12 mouse cellular contexts compared by ENCODE assay signal in the genomic region with DNA sequence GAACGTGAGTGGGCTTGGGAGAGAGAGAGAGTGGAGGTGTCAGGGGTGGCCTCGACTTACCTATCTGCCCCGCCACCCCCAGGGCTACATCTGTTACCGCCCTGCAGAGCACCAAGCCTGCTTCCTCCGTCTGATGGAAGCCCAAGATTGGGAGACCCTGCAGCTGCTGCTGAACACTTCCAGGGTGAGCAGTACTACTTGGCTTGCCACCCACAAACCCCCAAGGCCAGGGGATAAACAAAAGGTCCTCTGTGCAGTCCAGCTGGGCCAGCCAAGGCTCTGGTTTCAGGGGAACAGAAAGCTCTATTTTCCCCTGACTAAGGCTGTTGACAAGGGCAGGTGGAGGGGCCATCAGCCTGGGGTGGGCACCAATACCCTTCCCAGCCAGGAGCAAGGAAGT. TPM values are rescaled to one million over a fixed set of nuclear protein-coding genes. Genes with fewer than 3 reads are reported as not detected.
DNase-seq lines count a peak whose midpoint lies in the region; ATAC-seq and TF ChIP-seq lines count a peak whose summit lies in the region.
"Had no signal": no experiment of that assay in that cellular context is flagged by ENCODE, and none has a peak within 500 bp of the region (broad histone marks: within the 10 kb centered on the region; RNA-seq: fewer than 3 reads in every experiment).

No protein-coding gene starts in this region.

- H3K27ac ChIP-seq in heart, embryonic 13.5 days (replicated peaks): no peak overlapping the region
- H3K27ac ChIP-seq in heart, embryonic 10.5 days: no peak overlapping the region
- H3K27ac ChIP-seq in intestine, postnatal 0 days (ENCODE audit: low read depth, low read length): peak overlapping the region; percentile 86; the same call in 1 of the 2 replicates
- H3K27ac ChIP-seq in lung, postnatal 0 days (ENCODE audit: low read length): no peak overlapping the region

- TF ChIP-seq EP300 in lung, postnatal 0 days (IDR thresholded peaks at IDR 0.05): no peak

- 73% methylated on average over 5 of the region's 5 CpGs for WGBS in heart, embryonic 13.5 days
- 65% methylated on average over 5 of the region's 5 CpGs for WGBS in heart, embryonic 10.5 days
- 79% methylated on average over 5 of the region's 5 CpGs for WGBS in intestine, postnatal 0 days
- 83% methylated on average over 5 of the region's 5 CpGs for WGBS in lung, postnatal 0 days

- ATAC-seq in heart, embryonic 13.5 days (ENCODE audit: extremely low read depth, insufficient number of reproducible peaks, low FRiP score, low TSS enrichment): no peak
- ATAC-seq in intestine, postnatal 0 days: no peak
- ATAC-seq in lung, postnatal 0 days: no peak
- ATAC-seq in granulocyte monocyte progenitor cell, adult 5-6 weeks (replicated peaks; ENCODE audit: poor library complexity, severe bottlenecking): no peak

- no peak overlapping the region for H3K4me2 ChIP-seq in heart, embryonic 13.5 days
- H3K4me2 ChIP-seq in intestine, postnatal 0 days (replicated peaks; ENCODE audit: low read depth): no peak overlapping the region
- H3K4me2 ChIP-seq in lung, postnatal 0 days (replicated peaks; ENCODE audit: low read depth, low read length): no peak overlapping the region
- H3K4me2 ChIP-seq: midbrain, embryonic 11.5 days had no signal

- no peaks in the 10 kb centered on the region for H3K27me3 ChIP-seq in heart, embryonic 13.5 days (replicated peaks)
- H3K27me3 ChIP-seq in heart, embryonic 10.5 days (ENCODE audit: insufficient read depth, poor library complexity, severe bottlenecking): no peaks in the 10 kb centered on the region
- H3K27me3 ChIP-seq in intestine, postnatal 0 days (replicated peaks; ENCODE audit: control insufficient read depth, insufficient read depth, low read length): no peaks in the 10 kb centered on the region
- H3K27me3 ChIP-seq in lung, postnatal 0 days (replicated peaks; ENCODE audit: insufficient read depth, low read length): no peaks in the 10 kb centered on the region

- peaks cover 48% of the 10 kb centered on the region for H3K36me3 ChIP-seq in heart, embryonic 13.5 days
- peaks cover 52% of the 10 kb centered on the region for H3K36me3 ChIP-seq in heart, embryonic 10.5 days
- peaks cover 40% of the 10 kb centered on the region for H3K36me3 ChIP-seq in intestine, postnatal 0 days (ENCODE audit: control insufficient read depth, insufficient read depth)
- peaks cover 17% of the 10 kb centered on the region; the same call in 1 of the 2 replicates for H3K36me3 ChIP-seq in lung, postnatal 0 days (ENCODE audit: insufficient read depth, low read length)

- TF ChIP-seq CTCF in intestine, postnatal 0 days (IDR thresholded peaks at IDR 0.05; ENCODE audit: low read depth): no peak
- no peak for TF ChIP-seq CTCF in lung, postnatal 0 days (IDR thresholded peaks at IDR 0.05)

- H3K4me1 ChIP-seq in heart, embryonic 13.5 days: peaks cover 49% of the 10 kb centered on the region
- H3K4me1 ChIP-seq in heart, embryonic 10.5 days: peaks cover 52% of the 10 kb centered on the region
- H3K4me1 ChIP-seq in intestine, postnatal 0 days (replicated peaks; ENCODE audit: control insufficient read depth, insufficient read depth, low read length): peaks cover 8% of the 10 kb centered on the region
- H3K4me1 ChIP-seq in lung, postnatal 0 days (ENCODE audit: insufficient read depth, low read depth, low read length): peaks cover 28% of the 10 kb centered on the region; the same call in 1 of the 2 replicates

- no peak overlapping the region for H3K4me3 ChIP-seq in heart, embryonic 13.5 days
- H3K4me3 ChIP-seq in heart, embryonic 10.5 days: no peak overlapping the region
- H3K4me3 ChIP-seq in intestine, postnatal 0 days (ENCODE audit: low read depth, low read length): no peak overlapping the region
- H3K4me3 ChIP-seq in lung, postnatal 0 days (ENCODE audit: low read depth, low read length): no peak overlapping the region

- no peaks in the 10 kb centered on the region for H3K9me3 ChIP-seq in heart, embryonic 13.5 days
- H3K9me3 ChIP-seq in heart, embryonic 10.5 days: no peaks in the 10 kb centered on the region
- no peaks in the 10 kb centered on the region for H3K9me3 ChIP-seq in intestine, postnatal 0 days (ENCODE audit: control insufficient read depth)
- H3K9me3 ChIP-seq in lung, postnatal 0 days (ENCODE audit: low read length): no peaks in the 10 kb centered on the region

- peak overlapping the region; percentile 24; the same call in 1 of the 2 replicates for H3K9ac ChIP-seq in heart, embryonic 13.5 days
- H3K9ac ChIP-seq in intestine, postnatal 0 days (ENCODE audit: low read depth, low read length): no peak overlapping the region
- H3K9ac ChIP-seq in lung, postnatal 0 days (replicated peaks; ENCODE audit: low read depth): no peak overlapping the region

- no peak for DNase-seq in heart, embryonic 10.5 days (ENCODE audit: low spot score)
- DNase-seq in right cerebral cortex, postnatal 10 days (ENCODE audit: low spot score in 2 of 2): peak; percentile 80 to 86
- no peak for DNase-seq in right cerebral cortex, postnatal 14 days
- no peak for DNase-seq in lung, postnatal 0 days (ENCODE audit: low spot score)
- DNase-seq: embryo, embryonic 11 days; kidney, adult 2 months; lung, adult 2 months had no signal

RNA-seq across cellular contexts. Expression of a gene that starts 0.9 kb away (rescaled TPM):
- polyA plus RNA-seq in heart, embryonic 13.5 days (2015; fragmentation: Nextera tagmentation; extraction: Ambion mirVana): 0.27 TPM in 1 of 2 replicates, not detected in the other
- polyA plus RNA-seq in heart, embryonic 10.5 days (2016; fragmentation: Nextera tagmentation; extraction: Ambion mirVana): 0.48 and 0.69 TPM in 2 replicates
- polyA plus RNA-seq in intestine, postnatal 0 days (2015; fragmentation: Nextera tagmentation; extraction: Ambion mirVana): not detected in 2 replicates
- polyA plus RNA-seq in lung, postnatal 0 days (2015; fragmentation: Nextera tagmentation; extraction: Ambion mirVana): not detected in 2 replicates
- 2.2 TPM in 1 of 2 replicates, not detected in the other for total RNA-seq in granulocyte monocyte progenitor cell, adult 5-6 weeks (2014; fragmentation: Nextera tagmentation)
- total RNA-seq in granulocyte monocyte progenitor cell, adult 5-6 weeks (2017): 0.22 TPM in 1 of 2 replicates, not detected in the other
- polyA plus RNA-seq: midbrain, embryonic 11.5 days; stomach, embryonic 14.5 days had no signal

RNA-seq across cellular contexts. Expression of a gene that starts 4.3 kb away (rescaled TPM):
- polyA plus RNA-seq in heart, embryonic 13.5 days (2015; fragmentation: Nextera tagmentation; extraction: Ambion mirVana): 18.1 TPM in 2 replicates
- 22.3 and 22.7 TPM in 2 replicates for polyA plus RNA-seq in heart, embryonic 10.5 days (2016; fragmentation: Nextera tagmentation; extraction: Ambion mirVana)
- polyA plus RNA-seq in intestine, postnatal 0 days (2015; fragmentation: Nextera tagmentation; extraction: Ambion mirVana): 11.9 and 12.9 TPM in 2 replicates
- 13.0 and 14.4 TPM in 2 replicates for polyA plus RNA-seq in lung, postnatal 0 days (2015; fragmentation: Nextera tagmentation; extraction: Ambion mirVana)
- 21.2 and 21.6 TPM in 2 replicates for total RNA-seq in granulocyte monocyte progenitor cell, adult 5-6 weeks (2014; fragmentation: Nextera tagmentation)
- total RNA-seq in granulocyte monocyte progenitor cell, adult 5-6 weeks (2017): 21.8 and 27.8 TPM in 2 replicates

RNA-seq across cellular contexts. Expression of a gene that starts 4.4 kb away (rescaled TPM):
- polyA plus RNA-seq in heart, embryonic 13.5 days (2015; fragmentation: Nextera tagmentation; extraction: Ambion mirVana): 61.3 and 66.8 TPM in 2 replicates
- polyA plus RNA-seq in heart, embryonic 10.5 days (2016; fragmentation: Nextera tagmentation; extraction: Ambion mirVana): 86.3 and 91.2 TPM in 2 replicates
- polyA plus RNA-seq in intestine, postnatal 0 days (2015; fragmentation: Nextera tagmentation; extraction: Ambion mirVana): 64.5 and 69.4 TPM in 2 replicates
- polyA plus RNA-seq in lung, postnatal 0 days (2015; fragmentation: Nextera tagmentation; extraction: Ambion mirVana): 40.4 and 42.5 TPM in 2 replicates
- 22.9 and 25.4 TPM in 2 replicates for total RNA-seq in granulocyte monocyte progenitor cell, adult 5-6 weeks (2014; fragmentation: Nextera tagmentation)
- 11.6 and 15.2 TPM in 2 replicates for total RNA-seq in granulocyte monocyte progenitor cell, adult 5-6 weeks (2017)

RNA-seq across cellular contexts. Expression of a gene that starts 4.4 kb away (rescaled TPM):
- 24.5 and 25.9 TPM in 2 replicates for polyA plus RNA-seq in heart, embryonic 13.5 days (2015; fragmentation: Nextera tagmentation; extraction: Ambion mirVana)
- polyA plus RNA-seq in heart, embryonic 10.5 days (2016; fragmentation: Nextera tagmentation; extraction: Ambion mirVana): 27.1 and 30.3 TPM in 2 replicates
- polyA plus RNA-seq in intestine, postnatal 0 days (2015; fragmentation: Nextera tagmentation; extraction: Ambion mirVana): 5.0 and 5.2 TPM in 2 replicates
- 15.7 and 17.5 TPM in 2 replicates for polyA plus RNA-seq in lung, postnatal 0 days (2015; fragmentation: Nextera tagmentation; extraction: Ambion mirVana)
- 20.6 and 45.1 TPM in 2 replicates for total RNA-seq in granulocyte monocyte progenitor cell, adult 5-6 weeks (2014; fragmentation: Nextera tagmentation)
- 9.5 and 21.7 TPM in 2 replicates for total RNA-seq in granulocyte monocyte progenitor cell, adult 5-6 weeks (2017)

RNA-seq across cellular contexts. Expression of a gene that starts 13.8 kb away (rescaled TPM):
- polyA plus RNA-seq in heart, embryonic 13.5 days (2015; fragmentation: Nextera tagmentation; extraction: Ambion mirVana): 0.55 and 0.76 TPM in 2 replicates
- 0.71 and 1.4 TPM in 2 replicates for polyA plus RNA-seq in heart, embryonic 10.5 days (2016; fragmentation: Nextera tagmentation; extraction: Ambion mirVana)
- 0.69 and 0.78 TPM in 2 replicates for polyA plus RNA-seq in intestine, postnatal 0 days (2015; fragmentation: Nextera tagmentation; extraction: Ambion mirVana)
- 0.15 and 0.33 TPM in 2 replicates for polyA plus RNA-seq in lung, postnatal 0 days (2015; fragmentation: Nextera tagmentation; extraction: Ambion mirVana)
- total RNA-seq in granulocyte monocyte progenitor cell, adult 5-6 weeks (2014; fragmentation: Nextera tagmentation): not detected in 2 replicates
- total RNA-seq in granulocyte monocyte progenitor cell, adult 5-6 weeks (2017): not detected in 2 replicates

Comparison
In these comparisons a context has a peak if more than half of its experiments do, and no peak if none do; other contexts are left out.
1. DNase-seq: peak in right cerebral cortex, postnatal 10 days (2 of 2); none in heart, embryonic 10.5 days (single experiment), right cerebral cortex, postnatal 14 days (single experiment) and lung, postnatal 0 days (single experiment).